Mouse (Mus musculus): Measurements from ENCODE around the gene Gsdma3. TPM values are rescaled to one million over a fixed set of nuclear protein-coding genes. Genes with fewer than 3 reads are reported as not detected.
"Not testable (repeated sequence)": the region's sequence is repeated elsewhere in the genome, so short reads cannot be mapped to it uniquely, and the experiment has no call there.

Gene Gsdma3
- polyA plus RNA-seq, 1 experiment from 2014 or later, result not detected

DNA sequence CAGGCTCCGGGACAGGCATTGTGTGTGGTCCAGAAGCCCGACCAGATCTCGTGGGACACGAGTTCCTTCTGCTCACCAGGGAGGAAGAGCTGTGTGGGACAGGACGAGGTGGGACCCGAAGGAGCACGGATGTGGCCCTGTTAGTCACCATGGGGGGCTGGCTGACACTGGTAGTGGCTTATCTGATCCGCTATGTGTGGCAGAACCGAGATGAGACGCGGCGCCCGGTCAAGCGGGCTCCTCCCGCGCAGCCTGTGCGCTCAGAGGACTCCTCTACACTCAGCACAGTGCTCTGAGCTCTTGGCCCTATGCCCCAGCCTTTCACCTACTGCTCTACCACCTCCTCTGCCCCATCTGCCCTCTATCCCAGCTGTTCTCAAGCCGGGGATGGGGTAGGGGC lies 26.9 kb upstream of the Gsdma3 start:
- H3K4me3 ChIP-seq (ENCODE audit: low read depth, low read length), result no peak overlapping the region
- ATAC-seq (replicated peaks; ENCODE audit: low FRiP score), result no peak
- H3K9me3 ChIP-seq (ENCODE audit: control insufficient read depth, low read length), result no peaks in the 10 kb centered on the region
- DNase-seq (ENCODE audit: low spot score), result no peak
- H3K4me2 ChIP-seq, result no peak overlapping the region
- 16% methylated on average over 18 of the region's 18 CpGs for WGBS
- no peaks in the 10 kb centered on the region for H3K36me3 ChIP-seq (ENCODE audit: control insufficient read depth, insufficient read depth, low read length)
- peaks cover 40% of the 10 kb centered on the region for H3K27me3 ChIP-seq (replicated peaks; ENCODE audit: control insufficient read depth, insufficient read depth, low read length)
- H3K9ac ChIP-seq (ENCODE audit: low read depth, low read length), result no peak overlapping the region
- no peak overlapping the region for H3K27ac ChIP-seq (ENCODE audit: low read depth, low read length)
- 0 out of 2 replicates have a peak, but pooled peaks cover 6% of the 10 kb centered on the region for H3K4me1 ChIP-seq (replicated peaks; ENCODE audit: control insufficient read depth, insufficient read depth, low read length)

DNA sequence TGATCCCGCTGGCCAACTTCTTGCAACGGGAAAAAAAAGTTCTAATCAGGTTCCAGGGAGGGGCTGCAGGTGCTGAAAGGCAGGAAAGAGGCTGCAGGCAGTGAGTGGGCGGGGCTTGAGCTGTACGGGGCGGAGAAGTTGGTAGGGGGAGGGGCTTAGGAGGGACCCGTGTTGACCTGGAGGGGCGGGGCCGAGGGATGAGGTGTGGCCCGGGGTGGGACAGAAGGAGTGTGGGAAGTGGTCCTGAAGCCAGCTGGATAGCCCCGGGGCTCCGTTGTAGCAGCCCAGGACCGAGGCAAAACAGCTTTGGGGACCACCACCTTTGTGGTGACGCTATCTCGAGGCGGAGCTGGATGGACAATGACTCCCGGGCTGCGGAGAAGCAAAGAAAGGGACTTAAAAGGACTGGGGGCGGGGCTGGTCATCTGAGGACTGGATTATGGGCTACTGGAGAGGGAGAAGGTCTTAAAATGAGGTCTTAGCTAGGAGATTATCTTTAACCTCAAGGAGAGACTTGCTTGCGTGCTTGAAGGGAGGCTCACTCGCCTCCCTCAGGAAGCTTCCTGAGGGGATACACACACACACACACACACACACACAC lies 24.0 kb upstream of the Gsdma3 start:
- Histone ChIP-seq H3K4me2 (peak overlapping the region; percentile 68), H3K9me3 (ENCODE audit: control insufficient read depth, low read length) (no peaks in the 10 kb centered on the region), H3K4me3 (ENCODE audit: low read depth, low read length) (peak overlapping the region; percentile 37), H3K36me3 (ENCODE audit: control insufficient read depth, insufficient read depth, low read length) (no peaks in the 10 kb centered on the region), H3K4me1 (replicated peaks; ENCODE audit: control insufficient read depth, insufficient read depth, low read length) (0 out of 2 replicates have a peak, but pooled peaks cover 6% of the 10 kb centered on the region), H3K27ac (ENCODE audit: low read depth, low read length) (no peak overlapping the region), H3K9ac (ENCODE audit: low read depth, low read length) (0 out of 2 replicates have a peak overlapping the region, but pooled peaks have one; percentile 5), H3K27me3 (replicated peaks; ENCODE audit: control insufficient read depth, insufficient read depth, low read length) (peaks cover 40% of the 10 kb centered on the region)
- DNase-seq (ENCODE audit: low spot score) (peak; percentile 70), ATAC-seq (replicated peaks; ENCODE audit: low FRiP score) (peak; percentile 66)
- under 1% methylated on average over 20 of the region's 20 CpGs for WGBS

DNA sequence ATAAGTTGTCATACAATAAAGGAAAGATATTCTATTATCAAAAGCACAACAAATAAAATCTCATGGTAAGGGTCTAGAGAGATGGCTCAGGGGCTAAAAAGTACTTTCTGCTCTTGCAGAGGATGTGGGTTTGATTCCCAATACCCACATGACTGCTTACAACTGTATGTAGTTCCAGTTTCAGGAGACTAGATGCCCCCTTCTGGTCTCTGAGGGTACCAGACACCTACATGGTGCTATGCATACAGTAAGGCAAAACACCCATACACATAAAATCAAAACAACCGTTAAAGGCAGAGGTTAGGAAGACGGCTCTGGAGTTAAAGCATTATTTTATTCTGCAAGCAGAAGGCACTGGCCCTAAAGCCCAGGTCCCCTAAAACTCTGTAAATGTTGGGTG lies 22.2 kb upstream of the Gsdma3 start:
- no peak overlapping the region for H3K4me3 ChIP-seq (ENCODE audit: low read depth, low read length)
- ATAC-seq (replicated peaks; ENCODE audit: low FRiP score) (no peak), DNase-seq (ENCODE audit: low spot score) (no peak)
- no peak overlapping the region for H3K9ac ChIP-seq (ENCODE audit: low read depth, low read length)
- no peak overlapping the region for H3K27ac ChIP-seq (ENCODE audit: low read depth, low read length)
- no peaks in the 10 kb centered on the region for H3K36me3 ChIP-seq (ENCODE audit: control insufficient read depth, insufficient read depth, low read length)
- peaks cover 27% of the 10 kb centered on the region for H3K27me3 ChIP-seq (replicated peaks; ENCODE audit: control insufficient read depth, insufficient read depth, low read length)
- WGBS, result 76% methylated on average over 2 of the region's 2 CpGs
- H3K4me2 ChIP-seq, result no peak overlapping the region
- no peaks in the 10 kb centered on the region for H3K9me3 ChIP-seq (ENCODE audit: control insufficient read depth, low read length)
- H3K4me1 ChIP-seq (replicated peaks; ENCODE audit: control insufficient read depth, insufficient read depth, low read length), result 0 out of 2 replicates have a peak, but pooled peaks cover 5% of the 10 kb centered on the region

DNA sequence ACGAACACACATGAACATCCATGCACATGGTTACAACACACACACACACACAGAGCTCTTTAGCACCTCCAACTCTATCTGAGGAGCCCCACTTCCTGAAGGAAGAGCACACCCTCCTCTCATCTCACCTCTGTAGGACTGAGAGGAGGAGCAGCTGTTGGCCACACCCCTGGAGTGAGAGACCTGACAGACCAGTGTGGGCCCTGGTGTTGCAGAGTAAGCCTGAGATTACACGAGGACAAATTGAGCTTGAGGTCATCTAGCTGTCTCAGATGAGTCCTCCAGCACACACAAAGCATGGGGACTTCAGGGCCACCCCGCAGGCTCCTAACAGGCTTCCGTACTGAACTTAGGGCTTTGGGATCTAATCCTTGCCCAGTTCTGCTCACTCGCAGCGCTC lies 21.2 kb upstream of the Gsdma3 start:
- H3K27ac ChIP-seq (ENCODE audit: low read depth, low read length); H3K9me3 ChIP-seq (ENCODE audit: control insufficient read depth, low read length); H3K9ac ChIP-seq (ENCODE audit: low read depth, low read length); ATAC-seq (replicated peaks; ENCODE audit: low FRiP score); H3K4me2 ChIP-seq; H3K36me3 ChIP-seq (ENCODE audit: control insufficient read depth, insufficient read depth, low read length); DNase-seq (ENCODE audit: low spot score); H3K4me1 ChIP-seq (replicated peaks; ENCODE audit: control insufficient read depth, insufficient read depth, low read length); H3K4me3 ChIP-seq (ENCODE audit: low read depth, low read length): not testable (repeated sequence)
- 68% methylated on average over 6 of the region's 6 CpGs for WGBS
- peaks cover 18% of the 10 kb centered on the region for H3K27me3 ChIP-seq (replicated peaks; ENCODE audit: control insufficient read depth, insufficient read depth, low read length)

DNA sequence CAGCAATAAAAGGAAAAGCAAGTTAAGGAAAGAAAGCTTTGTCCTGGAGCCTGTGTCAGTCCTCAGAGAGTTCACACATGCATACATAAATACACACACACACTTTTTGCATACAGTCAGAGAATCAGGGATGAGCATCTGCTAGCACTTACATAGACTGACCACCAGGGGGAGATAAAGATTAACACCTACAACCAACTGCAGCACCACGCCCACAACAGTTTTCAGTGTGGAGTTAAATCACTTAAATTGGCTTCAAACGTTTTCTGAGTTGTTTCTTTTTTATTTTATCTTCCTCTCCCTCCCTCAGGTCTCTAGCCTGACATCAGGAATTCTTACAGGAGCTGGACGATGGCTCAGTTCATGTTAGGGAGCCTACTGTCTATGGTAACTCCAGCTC lies 19.4 kb upstream of the Gsdma3 start:
- WGBS, result 15% methylated on average over 3 of the region's 3 CpGs
- DNase-seq (ENCODE audit: low spot score), result no peak
- H3K27me3 ChIP-seq (replicated peaks; ENCODE audit: control insufficient read depth, insufficient read depth, low read length), result 0 out of 2 replicates have a peak, but pooled peaks cover 7% of the 10 kb centered on the region

DNA sequence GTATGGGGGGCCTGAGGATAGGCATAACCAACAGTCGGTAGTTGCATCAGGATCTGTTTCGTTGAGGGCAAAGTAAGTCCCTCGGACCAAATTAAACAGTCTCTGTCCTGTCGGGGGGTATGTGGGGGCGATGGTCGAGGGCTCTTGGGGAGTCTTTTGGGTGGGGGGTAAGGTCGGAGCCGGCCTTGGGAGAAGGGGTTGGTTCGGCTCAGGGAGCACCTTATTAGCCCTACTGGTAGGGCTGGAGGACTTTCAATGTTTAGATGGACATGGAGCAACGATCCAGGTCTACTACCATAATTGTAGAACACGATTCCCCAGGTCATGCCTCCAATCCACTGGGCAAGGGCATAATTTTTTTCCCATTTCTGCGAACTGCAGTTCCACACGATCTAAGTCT lies 5.4 kb upstream of the Gsdma3 start:
- ATAC-seq (replicated peaks; ENCODE audit: low FRiP score), result no peak
- Histone ChIP-seq H3K27ac (ENCODE audit: low read depth, low read length) (no peak overlapping the region), H3K4me3 (ENCODE audit: low read depth, low read length) (no peak overlapping the region), H3K4me2 (no peak overlapping the region), H3K4me1 (replicated peaks; ENCODE audit: control insufficient read depth, insufficient read depth, low read length) (no peaks in the 10 kb centered on the region), H3K27me3 (replicated peaks; ENCODE audit: control insufficient read depth, insufficient read depth, low read length) (no peaks in the 10 kb centered on the region), H3K36me3 (ENCODE audit: control insufficient read depth, insufficient read depth, low read length) (no peaks in the 10 kb centered on the region), H3K9me3 (ENCODE audit: control insufficient read depth, low read length) (peaks cover 4% of the 10 kb centered on the region; the same call in 1 of the 2 replicates), H3K9ac (ENCODE audit: low read depth, low read length) (no peak overlapping the region)
- WGBS, result 90% methylated on average over 13 of the region's 13 CpGs
- DNase-seq (ENCODE audit: low spot score), result no peak

More for the DNA sequence above, 19.4 kb upstream of the Gsdma3 start:
- no peaks in the 10 kb centered on the region for H3K36me3 ChIP-seq (ENCODE audit: control insufficient read depth, insufficient read depth, low read length)
- H3K9me3 ChIP-seq (ENCODE audit: control insufficient read depth, low read length), result no peaks in the 10 kb centered on the region
- no peak for ATAC-seq (replicated peaks; ENCODE audit: low FRiP score)
- H3K4me1 ChIP-seq (replicated peaks; ENCODE audit: control insufficient read depth, insufficient read depth, low read length), result 0 out of 2 replicates have a peak, but pooled peaks cover 2% of the 10 kb centered on the region
- H3K9ac ChIP-seq (ENCODE audit: low read depth, low read length), result no peak overlapping the region
- no peak overlapping the region for H3K4me2 ChIP-seq
- no peak overlapping the region for H3K4me3 ChIP-seq (ENCODE audit: low read depth, low read length)
- H3K27ac ChIP-seq (ENCODE audit: low read depth, low read length), result no peak overlapping the region

DNA sequence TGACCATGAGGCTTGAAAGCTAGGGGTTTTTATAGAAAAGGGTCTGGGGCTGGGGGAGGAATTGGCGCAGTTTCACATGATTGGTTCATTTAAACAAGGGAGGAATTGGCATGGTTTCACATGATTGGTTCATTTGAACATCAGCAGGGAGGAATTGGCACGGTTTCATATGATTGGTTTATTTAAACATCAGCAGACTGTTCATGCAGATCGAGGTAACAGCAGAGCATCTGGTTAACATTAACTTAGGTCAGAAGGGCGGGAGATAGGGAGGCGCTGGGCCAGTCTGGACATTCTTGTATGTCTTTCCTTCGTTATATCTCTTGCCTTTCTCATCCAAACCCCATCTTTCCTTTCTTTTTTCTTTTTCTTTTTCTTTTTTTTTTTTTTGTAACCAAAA lies 2.2 kb upstream of the Gsdma3 start:
- H3K4me2 ChIP-seq; H3K36me3 ChIP-seq (ENCODE audit: control insufficient read depth, insufficient read depth, low read length); ATAC-seq (replicated peaks; ENCODE audit: low FRiP score); H3K27me3 ChIP-seq (replicated peaks; ENCODE audit: control insufficient read depth, insufficient read depth, low read length); H3K4me3 ChIP-seq (ENCODE audit: low read depth, low read length); H3K9me3 ChIP-seq (ENCODE audit: control insufficient read depth, low read length); DNase-seq (ENCODE audit: low spot score); H3K4me1 ChIP-seq (replicated peaks; ENCODE audit: control insufficient read depth, insufficient read depth, low read length); H3K9ac ChIP-seq (ENCODE audit: low read depth, low read length); H3K27ac ChIP-seq (ENCODE audit: low read depth, low read length): not testable (repeated sequence)
- 73% methylated on average over 6 of the region's 6 CpGs for WGBS

DNA sequence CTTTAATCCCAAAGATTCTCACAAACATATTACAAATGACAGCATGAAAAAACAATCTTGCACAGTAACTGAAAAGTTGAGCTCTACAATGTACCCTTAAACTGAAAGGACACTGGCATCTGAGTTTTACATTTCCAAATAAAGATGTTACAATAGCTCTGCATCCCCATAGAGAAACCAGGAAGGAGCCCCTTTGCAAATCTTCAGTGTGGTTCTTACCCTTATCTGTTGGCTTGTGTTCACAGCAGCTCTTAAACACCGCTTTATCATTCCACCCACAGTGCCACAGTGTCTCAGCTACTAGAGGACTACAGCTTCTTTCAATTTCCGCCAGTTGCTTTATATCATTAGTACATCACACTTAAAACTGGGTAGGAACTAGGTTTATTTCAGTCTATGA lies 1.8 kb upstream of the Gsdma3 start:
- ATAC-seq (replicated peaks; ENCODE audit: low FRiP score); H3K4me1 ChIP-seq (replicated peaks; ENCODE audit: control insufficient read depth, insufficient read depth, low read length); DNase-seq (ENCODE audit: low spot score); H3K9me3 ChIP-seq (ENCODE audit: control insufficient read depth, low read length); H3K9ac ChIP-seq (ENCODE audit: low read depth, low read length); H3K4me3 ChIP-seq (ENCODE audit: low read depth, low read length); H3K4me2 ChIP-seq; H3K27ac ChIP-seq (ENCODE audit: low read depth, low read length); H3K27me3 ChIP-seq (replicated peaks; ENCODE audit: control insufficient read depth, insufficient read depth, low read length); H3K36me3 ChIP-seq (ENCODE audit: control insufficient read depth, insufficient read depth, low read length): not testable (repeated sequence)
- WGBS, result 82% methylated on average over 2 of the region's 2 CpGs

DNA sequence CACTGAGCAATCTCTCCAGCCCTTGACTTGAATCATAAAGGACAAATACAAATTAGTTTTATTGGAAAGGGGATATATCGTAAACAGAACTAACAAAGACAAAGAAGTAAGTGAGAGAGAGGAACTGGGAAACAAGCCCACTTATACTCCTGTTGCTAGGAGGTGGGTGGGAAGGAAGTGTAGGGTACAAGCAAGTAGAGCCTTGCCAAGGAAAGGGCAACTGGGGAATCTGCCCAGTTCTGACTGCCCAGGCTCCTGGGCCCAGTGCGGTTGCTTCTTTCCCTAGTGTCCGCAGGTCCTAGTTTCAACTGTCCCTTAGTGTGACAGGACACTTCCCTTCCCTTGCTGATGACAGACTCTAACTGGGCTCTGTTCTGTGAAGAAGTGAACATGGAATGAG lies 2.5 kb downstream of the Gsdma3 start:
- Histone ChIP-seq H3K9ac (ENCODE audit: low read depth, low read length) (no peak overlapping the region), H3K27me3 (replicated peaks; ENCODE audit: control insufficient read depth, insufficient read depth, low read length) (no peaks in the 10 kb centered on the region), H3K4me3 (ENCODE audit: low read depth, low read length) (no peak overlapping the region), H3K9me3 (ENCODE audit: control insufficient read depth, low read length) (peaks cover 2% of the 10 kb centered on the region; the same call in 1 of the 2 replicates), H3K36me3 (ENCODE audit: control insufficient read depth, insufficient read depth, low read length) (no peaks in the 10 kb centered on the region), H3K4me1 (replicated peaks; ENCODE audit: control insufficient read depth, insufficient read depth, low read length) (no peaks in the 10 kb centered on the region), H3K27ac (ENCODE audit: low read depth, low read length) (no peak overlapping the region), H3K4me2 (no peak overlapping the region)
- no peak for DNase-seq (ENCODE audit: low spot score)
- WGBS, result 95% methylated on average over 3 of the region's 3 CpGs
- ATAC-seq (replicated peaks; ENCODE audit: low FRiP score), result no peak

All from liver, embryonic 11.5 days (tissue).